Mouse (Mus musculus) heart, embryonic 10.5 days (tissue): Measurements from ENCODE around the gene Col13a1. TPM values are rescaled to one million over a fixed set of nuclear protein-coding genes. Genes with fewer than 3 reads are reported as not detected.

Experiments
- DNase-seq: peaks from one replicate; pipeline ENCODE4 v3.0.0-alpha.2; 2017; ENCODE audit warnings: low spot score
- H3K27ac ChIP-seq: fragments of 300-500 bp; sonication (generic); 2 replicates; pipeline ENCODE4 v1.5.1; 2016; ENCODE audit warnings: mild to moderate bottlenecking
- H3K27me3 ChIP-seq: fragments of 300-500 bp; sonication (generic); 2 replicates; pipeline ENCODE4 v1.6.1; 2016; ENCODE audit warnings: mild to moderate bottlenecking; ENCODE audit not compliant: poor library complexity, insufficient read depth, severe bottlenecking
- H3K36me3 ChIP-seq: fragments of 300-500 bp; sonication (generic); 2 replicates; pipeline ENCODE4 v1.6.1; 2016; ENCODE audit warnings: mild to moderate bottlenecking, moderate library complexity
- H3K4me1 ChIP-seq: fragments of 300-500 bp; sonication (generic); 2 replicates; pipeline ENCODE4 v1.6.1; 2016; ENCODE audit warnings: mild to moderate bottlenecking
- H3K4me3 ChIP-seq: fragments of 300-500 bp; sonication (generic); 2 replicates; pipeline ENCODE4 v1.5.1; 2016; ENCODE audit warnings: mild to moderate bottlenecking, moderate library complexity
- H3K9me3 ChIP-seq: fragments of 300-500 bp; sonication (generic); 2 replicates; pipeline ENCODE4 v1.6.1; 2016; ENCODE audit warnings: mild to moderate bottlenecking, moderate library complexity
- WGBS: fragments of 180-500 bp; shearing (Covaris S2); methylation state at CpG from one replicate; pipeline ENCODE4 v1.1.7; 2016; 5-methylcytosine and 5-hydroxymethylcytosine counted together
- polyA plus RNA-seq: library from polyadenylated mRNA; unstranded; fragments of >200 nt; fragmentation: Nextera tagmentation; extraction: Ambion mirVana; gene quantifications from 2 replicates; pipeline ENCODE4 v1.2.1, GENCODE M21; 2016

Gene Col13a1
- polyA plus RNA-seq, 1 experiment from 2014 or later = 12.3 TPM

DNA sequence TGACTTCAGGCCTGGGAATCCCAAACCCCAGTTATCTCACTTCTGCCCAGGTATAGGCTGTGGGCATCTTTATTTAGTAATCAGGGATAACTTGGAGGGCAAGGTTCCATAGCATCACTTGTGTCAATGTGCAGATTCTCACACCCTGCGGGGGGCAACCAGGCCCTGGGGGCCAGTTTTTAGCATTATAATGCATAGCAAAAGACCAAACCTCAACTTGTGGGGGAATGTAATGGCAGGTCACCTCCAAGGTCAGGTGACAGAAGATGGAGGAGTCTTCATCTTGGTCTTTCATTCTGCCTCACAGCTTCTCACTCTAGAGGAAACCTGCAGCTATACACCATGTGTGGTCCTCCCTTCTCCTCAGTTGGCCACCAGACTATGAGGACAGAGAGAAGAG, 20.9 kb upstream of the Col13a1 start:
- Histone ChIP-seq H3K9me3 (no peaks in the 10 kb centered on the region), H3K27me3 (0 out of 2 replicates have a peak, but pooled peaks cover 7% of the 10 kb centered on the region), H3K27ac (no peak overlapping the region), H3K4me3 (no peak overlapping the region), H3K4me1 (no peaks in the 10 kb centered on the region), H3K36me3 (no peaks in the 10 kb centered on the region)
- WGBS = 69% methylated on average over 1 of the region's 1 CpGs
- no peak for DNase-seq

DNA sequence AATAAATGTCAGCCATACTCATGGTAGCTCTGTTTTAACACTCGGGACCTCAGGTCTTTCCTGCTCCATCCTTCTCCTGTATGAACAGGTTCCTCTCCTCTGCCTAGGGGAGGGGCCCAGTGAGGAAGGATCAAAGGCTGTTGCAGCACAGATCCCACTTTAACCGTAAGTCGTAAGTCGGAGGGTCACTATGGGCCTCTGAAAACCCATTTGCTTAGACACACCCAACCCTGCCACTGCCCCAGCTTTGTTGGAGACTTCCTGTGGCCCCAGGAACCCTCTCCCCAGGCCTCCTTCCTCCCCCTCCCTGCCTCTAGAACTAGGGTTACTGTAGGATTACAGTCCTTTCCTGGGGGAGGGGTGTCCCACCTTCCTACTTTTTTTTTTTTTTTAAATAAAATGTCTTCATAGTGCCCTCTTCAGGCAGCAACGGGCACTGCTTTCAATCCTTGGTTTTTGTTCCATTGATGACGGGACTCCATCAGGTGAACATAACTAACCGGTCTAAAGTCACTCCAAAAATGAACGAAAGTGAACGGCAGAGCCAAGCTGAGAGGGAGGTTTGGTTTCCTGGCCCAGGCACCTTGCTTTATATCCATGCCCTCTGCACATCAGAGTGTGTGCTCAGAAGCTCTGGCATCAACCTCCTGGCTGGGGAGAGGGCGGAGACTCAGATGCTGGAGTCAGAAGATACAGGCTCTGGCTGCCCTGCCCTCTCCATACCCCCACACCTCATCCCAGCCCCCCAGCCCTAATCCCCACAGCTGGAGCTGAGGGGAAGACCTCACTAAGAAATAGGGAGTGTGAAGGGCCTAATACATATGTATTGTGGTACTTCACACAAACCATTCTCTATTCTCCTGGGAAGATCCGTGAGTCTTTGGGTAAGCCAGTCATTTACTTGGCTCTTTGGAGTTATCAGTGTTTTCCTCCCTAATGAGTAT, 12.8 kb upstream of the Col13a1 start:
- H3K27me3 ChIP-seq = peaks cover 4% of the 10 kb centered on the region; the same call in 1 of the 2 replicates
- H3K4me3 ChIP-seq = no peak overlapping the region
- no peaks in the 10 kb centered on the region for H3K36me3 ChIP-seq
- no peaks in the 10 kb centered on the region for H3K9me3 ChIP-seq
- H3K4me1 ChIP-seq = peaks cover 10% of the 10 kb centered on the region; the same call in 1 of the 2 replicates
- no peak overlapping the region for H3K27ac ChIP-seq
- 23% methylated on average over 11 of the region's 11 CpGs for WGBS
- no peak for DNase-seq

DNA sequence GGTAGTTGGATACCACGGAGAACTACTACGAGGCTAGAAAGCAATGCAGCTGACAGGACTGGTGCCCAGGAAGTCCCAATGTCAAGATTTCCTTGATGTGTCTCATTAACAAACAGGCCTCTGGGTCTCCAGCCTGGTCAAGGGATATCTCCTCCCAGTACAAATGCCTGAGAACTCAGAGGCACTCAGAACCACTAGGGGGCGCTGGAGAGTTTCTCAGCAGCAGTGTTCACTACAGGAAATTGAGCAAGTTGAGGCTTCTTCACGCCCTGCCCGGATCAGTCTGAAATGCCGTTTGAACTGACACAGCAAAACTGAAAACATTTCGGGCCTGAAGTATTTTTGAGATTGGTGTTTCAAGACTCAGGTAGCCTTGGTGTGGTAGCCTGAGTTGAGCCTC, 1.5 kb upstream of the Col13a1 start:
- WGBS = 5% methylated on average over 7 of the region's 7 CpGs
- Histone ChIP-seq H3K9me3 (no peaks in the 10 kb centered on the region), H3K36me3 (peaks cover 3% of the 10 kb centered on the region; the same call in 1 of the 2 replicates), H3K4me1 (peaks cover 45% of the 10 kb centered on the region), H3K4me3 (no peak overlapping the region), H3K27ac (no peak overlapping the region), H3K27me3 (peaks cover 46% of the 10 kb centered on the region)
- DNase-seq = peak; percentile 95

DNA sequence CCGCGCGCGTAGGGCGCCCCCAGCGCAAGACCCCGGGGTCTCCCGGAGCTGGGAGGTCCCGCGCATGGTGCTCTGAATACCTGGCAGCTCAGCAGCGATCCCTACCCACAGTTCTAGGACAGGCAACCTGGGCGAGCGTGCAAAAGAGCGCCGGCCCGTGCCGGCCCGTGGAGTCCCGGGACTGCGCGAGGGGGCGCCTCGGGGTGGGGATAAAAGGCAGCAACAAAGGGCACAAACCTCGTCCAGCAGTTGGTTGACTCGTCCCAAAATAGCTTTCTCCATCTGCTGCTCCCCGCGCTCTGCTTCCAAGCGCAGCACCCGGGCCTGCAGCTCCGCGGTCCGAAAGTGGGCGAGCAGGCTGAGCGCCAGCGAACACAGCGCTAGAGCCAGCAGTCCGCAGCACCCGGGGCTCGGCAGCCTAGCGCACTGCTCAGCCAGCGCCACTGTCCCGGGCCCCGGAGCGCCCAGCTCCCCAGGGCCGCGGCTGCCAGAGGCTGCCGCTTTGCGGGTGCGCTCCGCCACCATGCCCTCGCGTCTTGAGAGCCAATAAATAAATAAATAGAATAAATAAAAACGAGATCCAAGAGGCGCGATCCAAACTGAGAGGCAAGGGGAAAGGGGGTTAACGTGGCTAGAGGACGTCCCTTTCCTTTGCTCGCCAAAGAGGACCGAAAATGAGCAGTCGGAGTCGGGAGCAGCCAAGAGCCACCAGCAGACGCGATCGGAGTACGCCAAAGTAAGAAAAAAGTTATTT, 619 bp downstream of the Col13a1 start:
- WGBS = under 1% methylated on average over 65 of the region's 65 CpGs
- H3K4me3 ChIP-seq = peak overlapping the region; percentile 63
- peak overlapping the region; percentile 84 for H3K27ac ChIP-seq
- DNase-seq = peak; percentile 84
- H3K9me3 ChIP-seq = no peaks in the 10 kb centered on the region
- H3K4me1 ChIP-seq = peaks cover 57% of the 10 kb centered on the region
- peaks cover 3% of the 10 kb centered on the region; the same call in 1 of the 2 replicates for H3K36me3 ChIP-seq
- H3K27me3 ChIP-seq = peaks cover 43% of the 10 kb centered on the region

DNA sequence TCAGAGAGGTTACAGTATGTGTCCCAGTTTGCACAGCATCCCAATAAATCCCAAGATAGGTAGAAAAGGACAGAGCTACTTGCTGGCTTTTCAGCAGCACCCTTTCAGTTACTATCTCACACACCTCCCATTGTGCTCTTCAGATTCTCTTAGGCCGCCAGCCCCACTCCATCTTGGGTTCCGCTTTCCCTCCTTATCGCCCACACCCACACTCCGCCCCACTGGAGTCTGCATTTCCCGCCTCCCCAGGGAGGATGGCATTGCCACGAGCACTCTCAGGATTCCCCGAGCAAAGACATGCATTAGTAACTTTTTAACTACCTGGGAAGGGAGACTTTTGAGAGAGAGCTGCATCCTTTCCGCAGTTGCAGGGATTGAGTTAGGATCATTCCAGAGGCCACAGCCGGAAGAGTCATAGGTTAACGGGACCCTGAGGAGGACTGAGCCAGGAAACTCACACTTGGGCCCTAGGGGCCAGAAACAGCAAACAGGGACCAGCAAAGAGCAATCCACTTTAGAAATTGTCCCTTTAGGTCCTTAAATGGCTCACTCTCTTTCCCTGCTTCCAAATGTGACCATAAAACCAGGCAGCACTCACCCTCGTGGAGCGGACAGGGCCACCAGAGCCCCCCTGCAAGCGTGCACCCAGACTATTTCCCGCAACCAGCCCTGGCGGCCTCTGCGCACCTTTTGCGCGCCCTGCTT, 1.4 kb downstream of the Col13a1 start:
- Histone ChIP-seq H3K27me3 (peaks cover 40% of the 10 kb centered on the region), H3K27ac (peak overlapping the region; percentile 84), H3K9me3 (no peaks in the 10 kb centered on the region), H3K4me3 (peak overlapping the region; percentile 63), H3K36me3 (peaks cover 3% of the 10 kb centered on the region; the same call in 1 of the 2 replicates), H3K4me1 (peaks cover 60% of the 10 kb centered on the region)
- 2% methylated on average over 18 of the region's 18 CpGs for whole genome bisulfite sequencing
- no peak for DNase-seq

DNA sequence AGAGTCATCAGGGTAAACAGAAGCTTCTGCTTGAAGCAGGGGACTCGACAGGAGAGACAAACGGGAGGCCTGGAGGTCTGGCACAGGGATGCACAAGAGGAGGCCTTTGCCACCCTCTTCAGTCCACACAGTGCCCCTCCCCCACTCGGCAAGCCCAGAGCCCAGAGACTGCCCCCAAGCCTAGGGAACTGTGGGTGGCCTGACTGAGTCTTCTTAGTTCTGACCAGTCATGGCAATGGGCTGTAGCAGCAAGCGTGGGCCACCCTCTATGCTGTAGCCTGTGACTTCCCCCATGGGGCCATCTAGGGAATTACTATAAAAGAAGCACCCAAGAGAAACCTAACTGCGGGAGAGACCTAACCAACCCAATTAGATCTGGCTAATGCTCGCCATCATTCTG, 1.9 kb downstream of the Col13a1 start:
- Histone ChIP-seq H3K4me1 (peaks cover 65% of the 10 kb centered on the region), H3K27me3 (peaks cover 37% of the 10 kb centered on the region), H3K4me3 (peak overlapping the region; percentile 63), H3K9me3 (no peaks in the 10 kb centered on the region), H3K36me3 (peaks cover 3% of the 10 kb centered on the region; the same call in 1 of the 2 replicates), H3K27ac (peak overlapping the region; percentile 84)
- 4% methylated on average over 6 of the region's 6 CpGs for WGBS
- DNase-seq = no peak

DNA sequence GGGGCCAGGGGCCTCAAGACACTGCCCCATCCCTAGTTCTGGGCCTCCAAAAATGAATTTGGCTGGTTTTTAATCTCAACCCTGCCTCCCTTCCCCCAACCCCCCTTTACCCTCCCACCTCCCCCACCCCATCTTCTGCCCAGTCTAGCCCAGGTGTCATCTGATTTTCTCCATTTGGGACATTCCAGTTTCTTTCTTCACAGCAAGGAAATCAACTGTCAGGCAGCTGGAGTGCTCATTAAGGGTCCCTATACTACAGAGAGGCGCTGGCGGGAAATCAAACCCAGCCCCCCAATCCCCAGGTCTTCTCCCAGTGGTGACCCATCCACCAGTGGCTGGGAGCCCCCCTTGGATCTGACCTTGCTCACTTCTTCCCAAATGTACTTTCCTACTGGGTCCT, 4.3 kb downstream of the Col13a1 start:
- H3K27me3 ChIP-seq = peaks cover 32% of the 10 kb centered on the region
- H3K36me3 ChIP-seq = peaks cover 3% of the 10 kb centered on the region; the same call in 1 of the 2 replicates
- no peak for DNase-seq
- no peaks in the 10 kb centered on the region for H3K9me3 ChIP-seq
- 72% methylated on average over 2 of the region's 2 CpGs for WGBS
- peaks cover 77% of the 10 kb centered on the region for H3K4me1 ChIP-seq
- H3K27ac ChIP-seq = no peak overlapping the region; the same call in 1 of the 2 replicates
- H3K4me3 ChIP-seq = no peak overlapping the region

DNA sequence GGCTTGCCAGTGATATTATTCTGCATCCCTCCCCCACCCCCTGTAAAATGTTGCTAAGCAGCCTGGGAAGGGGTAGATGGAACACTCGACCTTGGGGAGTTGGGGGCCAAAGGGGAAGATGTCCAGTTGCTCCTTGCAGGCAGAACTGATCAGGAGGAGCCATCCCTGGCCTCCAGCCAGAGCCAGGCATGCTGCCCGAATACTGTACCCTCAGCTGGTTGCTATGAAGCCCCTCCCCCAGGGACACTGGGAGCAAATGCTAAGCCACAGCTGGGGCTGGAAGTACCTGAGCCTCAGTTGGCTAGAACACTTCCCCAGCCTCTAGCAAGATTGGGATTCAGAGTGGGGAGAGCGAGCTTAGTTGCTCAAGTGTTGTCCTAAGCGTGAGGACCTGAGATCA, 6.9 kb downstream of the Col13a1 start:
- Histone ChIP-seq H3K36me3 (peaks cover 3% of the 10 kb centered on the region; the same call in 1 of the 2 replicates), H3K4me1 (peaks cover 70% of the 10 kb centered on the region), H3K27ac (0 out of 2 replicates have a peak overlapping the region, but pooled peaks have one; percentile 52), H3K4me3 (no peak overlapping the region), H3K27me3 (peaks cover 14% of the 10 kb centered on the region), H3K9me3 (no peaks in the 10 kb centered on the region)
- no peak for DNase-seq
- WGBS = 15% methylated on average over 4 of the region's 4 CpGs

DNA sequence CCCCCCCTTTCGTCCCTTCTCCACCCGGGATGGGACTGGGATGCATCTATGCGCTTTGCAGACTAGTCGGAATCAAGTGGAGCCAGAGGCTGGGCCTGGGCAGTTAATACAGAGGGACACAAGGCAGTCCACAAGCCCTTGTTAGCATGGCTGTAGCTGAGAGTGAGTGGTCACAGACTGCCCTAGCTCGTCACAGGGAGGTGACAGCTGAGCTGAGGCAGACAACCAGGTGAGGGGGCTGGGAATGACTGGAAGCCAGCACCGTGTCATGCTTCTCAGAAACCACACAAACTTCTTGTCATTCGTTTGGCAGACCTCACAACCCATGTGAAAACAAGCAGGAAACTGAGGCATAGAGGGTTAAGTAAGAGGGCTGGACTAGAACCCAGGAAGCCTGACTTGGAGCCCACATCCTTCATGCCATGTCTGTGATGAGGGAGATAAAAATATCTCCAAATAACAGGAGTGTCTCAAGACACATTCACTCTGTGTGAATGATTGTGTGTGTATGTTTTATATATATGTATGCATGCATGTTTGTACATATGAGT, 10.8 kb downstream of the Col13a1 start:
- 36% methylated on average over 7 of the region's 7 CpGs for WGBS
- peak overlapping the region; percentile 83 for H3K27ac ChIP-seq
- no peak overlapping the region for H3K4me3 ChIP-seq
- H3K4me1 ChIP-seq = peaks cover 70% of the 10 kb centered on the region
- peak; percentile 88 for DNase-seq
- 0 out of 2 replicates have a peak, but pooled peaks cover 2% of the 10 kb centered on the region for H3K27me3 ChIP-seq
- H3K9me3 ChIP-seq = no peaks in the 10 kb centered on the region
- H3K36me3 ChIP-seq = no peaks in the 10 kb centered on the region

DNA sequence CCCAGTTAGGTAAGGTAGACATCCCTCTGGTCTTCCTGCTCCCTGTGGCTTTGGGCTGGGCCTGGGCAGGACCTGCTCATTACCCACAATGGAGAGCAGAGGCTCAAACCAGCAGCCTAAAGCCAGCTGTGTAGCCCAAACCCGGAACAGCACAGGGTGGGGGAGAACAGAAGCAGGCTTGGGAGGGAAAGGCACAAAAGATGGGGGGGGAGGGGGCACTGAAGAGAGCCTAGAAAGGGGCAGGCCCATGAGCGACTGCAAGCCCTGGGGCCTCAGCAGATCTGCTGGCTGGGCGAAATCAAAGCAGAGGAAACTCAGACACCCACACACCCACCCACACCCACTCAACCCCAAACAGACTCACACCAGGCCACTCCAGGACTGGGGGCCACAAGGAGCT, 11.7 kb downstream of the Col13a1 start:
- H3K4me3 ChIP-seq = no peak overlapping the region
- no peaks in the 10 kb centered on the region for H3K9me3 ChIP-seq
- peaks cover 64% of the 10 kb centered on the region for H3K4me1 ChIP-seq
- H3K27ac ChIP-seq = peak overlapping the region; percentile 83
- no peaks in the 10 kb centered on the region for H3K36me3 ChIP-seq
- WGBS = 44% methylated on average over 3 of the region's 3 CpGs
- no peak for DNase-seq
- H3K27me3 ChIP-seq = 0 out of 2 replicates have a peak, but pooled peaks cover 2% of the 10 kb centered on the region

DNA sequence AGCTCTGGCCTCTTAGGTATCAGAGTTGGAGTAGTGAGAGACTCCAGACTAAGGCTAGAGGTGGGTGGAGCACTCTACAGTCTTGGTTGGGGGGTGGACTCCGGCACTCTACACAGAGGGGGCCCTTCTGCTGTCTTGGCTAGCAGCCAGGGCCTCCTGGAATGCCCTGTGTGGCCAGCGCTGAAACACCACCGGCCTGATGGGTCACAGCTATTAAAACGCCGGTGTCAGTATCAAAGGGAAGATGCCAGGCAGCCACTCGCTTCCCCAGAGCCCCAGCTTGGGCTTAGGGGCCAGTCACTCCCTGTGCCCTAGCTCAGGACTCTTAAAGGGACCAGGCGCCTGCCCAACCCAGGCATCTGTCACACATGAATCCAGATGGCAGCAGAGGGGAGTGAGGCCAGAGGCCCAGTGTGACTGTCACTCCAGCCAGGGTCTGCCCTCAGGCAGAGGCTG, 13.5 kb downstream of the Col13a1 start:
- H3K27ac ChIP-seq = peak overlapping the region; percentile 80
- 12% methylated on average over 7 of the region's 7 CpGs for WGBS
- 0 out of 2 replicates have a peak, but pooled peaks cover 4% of the 10 kb centered on the region for H3K36me3 ChIP-seq
- no peaks in the 10 kb centered on the region for H3K9me3 ChIP-seq
- peaks cover 46% of the 10 kb centered on the region for H3K4me1 ChIP-seq
- no peak for DNase-seq
- H3K27me3 ChIP-seq = no peaks in the 10 kb centered on the region
- H3K4me3 ChIP-seq = peak overlapping the region; percentile 27; the same call in 1 of the 2 replicates

DNA sequence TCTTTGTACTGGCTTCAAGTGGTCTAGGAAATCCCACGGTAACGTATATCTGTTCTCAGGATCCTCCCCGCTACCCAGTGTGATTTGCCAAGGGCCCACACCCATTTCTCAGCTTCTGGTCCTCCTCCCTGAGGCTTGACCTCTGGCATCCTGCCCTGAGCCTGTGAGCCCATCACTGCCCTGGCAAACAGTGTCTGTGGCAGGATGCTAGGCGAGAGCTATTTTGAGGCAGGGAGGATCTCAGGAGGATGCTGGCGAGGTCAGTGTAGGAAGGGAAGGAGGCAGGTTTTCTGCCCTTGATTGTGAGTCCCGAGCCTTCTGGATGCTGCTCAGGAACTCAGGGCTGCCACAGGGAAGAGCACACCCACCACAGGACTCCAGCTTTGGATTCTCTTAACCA, 22.2 kb downstream of the Col13a1 start:
- Histone ChIP-seq H3K9me3 (no peaks in the 10 kb centered on the region), H3K4me3 (no peak overlapping the region), H3K4me1 (peaks cover 24% of the 10 kb centered on the region), H3K27ac (0 out of 2 replicates have a peak overlapping the region, but pooled peaks have one; percentile 13), H3K36me3 (0 out of 2 replicates have a peak, but pooled peaks cover 7% of the 10 kb centered on the region), H3K27me3 (no peaks in the 10 kb centered on the region)
- no peak for DNase-seq
- 64% methylated on average over 6 of the region's 6 CpGs for WGBS
